Mouse (Mus musculus): ENCODE measurements around the gene Ppp1r10. TPM values are rescaled to one million over a fixed set of nuclear protein-coding genes. Genes with fewer than 3 reads are reported as not detected.

Ppp1r10 gene
- polyA plus RNA-seq, 1 experiment, result 26.1 TPM

GRCm38 (mm10) chr17:35954665-35955064 is 38.4 kb downstream of the Ppp1r10 start:
- Histone ChIP-seq H3K27me3 (ENCODE audit: control insufficient read depth, insufficient read depth, low read length) (no peaks in the 10 kb centered on the region), H3K4me1 (ENCODE audit: control insufficient read depth, insufficient read depth, insufficient read length) (no peaks in the 10 kb centered on the region), H3K4me3 (ENCODE audit: extremely low read depth, insufficient read depth, insufficient read length) (no peak overlapping the region), H3K36me3 (ENCODE audit: control insufficient read depth, insufficient read depth, low read length) (peaks cover 28% of the 10 kb centered on the region), H3K27ac (ENCODE audit: insufficient read depth, low read length) (no peak overlapping the region)
- whole genome bisulfite sequencing, result 82% methylated on average over 8 of the region's 8 CpGs
- TF ChIP-seq POLR2A (IDR thresholded peaks at IDR 0.05; ENCODE audit: low read depth, low read length), result no peak
- no peak for TF ChIP-seq CTCF (IDR thresholded peaks at IDR 0.05; ENCODE audit: extremely low read depth, insufficient read depth, insufficient read length, insufficient replicate concordance)
- DNase-seq (ENCODE audit: low read depth in 1 of 2, low spot score in 2 of 2), result no peak

GRCm38 (mm10) chr17:35958533-35959223 is 42.4 kb downstream of the Ppp1r10 start:
- H3K4me3 ChIP-seq (ENCODE audit: extremely low read depth, insufficient read depth, insufficient read length), result no peak overlapping the region
- 96% methylated on average over 15 of the region's 15 CpGs for WGBS
- H3K36me3 ChIP-seq (ENCODE audit: control insufficient read depth, insufficient read depth, low read length), result peaks cover 60% of the 10 kb centered on the region
- TF ChIP-seq CTCF (IDR thresholded peaks at IDR 0.05; ENCODE audit: extremely low read depth, insufficient read depth, insufficient read length, insufficient replicate concordance), result no peak
- H3K27ac ChIP-seq (ENCODE audit: insufficient read depth, low read length), result no peak overlapping the region
- no peaks in the 10 kb centered on the region for H3K27me3 ChIP-seq (ENCODE audit: control insufficient read depth, insufficient read depth, low read length)
- H3K4me1 ChIP-seq (ENCODE audit: control insufficient read depth, insufficient read depth, insufficient read length), result no peaks in the 10 kb centered on the region
- no peak for DNase-seq (ENCODE audit: low read depth in 1 of 2, low spot score in 2 of 2)

- 94% methylated on average over 10 of the region's 10 CpGs for WGBS
- Histone ChIP-seq H3K36me3 (ENCODE audit: control insufficient read depth, insufficient read depth, low read length) (peaks cover 51% of the 10 kb centered on the region), H3K4me1 (ENCODE audit: control insufficient read depth, insufficient read depth, insufficient read length) (no peaks in the 10 kb centered on the region), H3K4me3 (ENCODE audit: extremely low read depth, insufficient read depth, insufficient read length) (no peak overlapping the region), H3K27me3 (ENCODE audit: control insufficient read depth, insufficient read depth, low read length) (no peaks in the 10 kb centered on the region), H3K27ac (ENCODE audit: insufficient read depth, low read length) (no peak overlapping the region)
- no peak for DNase-seq (ENCODE audit: low read depth in 1 of 2, low spot score in 2 of 2)
- no peak for TF ChIP-seq POLR2A (IDR thresholded peaks at IDR 0.05; ENCODE audit: low read depth, low read length)
- TF ChIP-seq CTCF (IDR thresholded peaks at IDR 0.05; ENCODE audit: extremely low read depth, insufficient read depth, insufficient read length, insufficient replicate concordance), result no peak
Measured at GRCm38 (mm10) chr17:35963279-35963678, 47.0 kb downstream of the Ppp1r10 start.

- Histone ChIP-seq H3K4me3 (ENCODE audit: extremely low read depth, insufficient read depth, insufficient read length) (no peak overlapping the region), H3K27me3 (ENCODE audit: control insufficient read depth, insufficient read depth, low read length) (no peaks in the 10 kb centered on the region), H3K27ac (ENCODE audit: insufficient read depth, low read length) (no peak overlapping the region), H3K36me3 (ENCODE audit: control insufficient read depth, insufficient read depth, low read length) (peaks cover 18% of the 10 kb centered on the region), H3K4me1 (ENCODE audit: control insufficient read depth, insufficient read depth, insufficient read length) (peaks cover 10% of the 10 kb centered on the region)
- TF ChIP-seq CTCF (IDR thresholded peaks at IDR 0.05; ENCODE audit: extremely low read depth, insufficient read depth, insufficient read length, insufficient replicate concordance) (no peak), POLR2A (IDR thresholded peaks at IDR 0.05; ENCODE audit: low read depth, low read length) (no peak)
- WGBS, result 88% methylated on average over 2 of the region's 2 CpGs
- DNase-seq (ENCODE audit: low read depth in 1 of 2, low spot score in 2 of 2), result no peak
Measured at GRCm38 (mm10) chr17:35967621-35968020, 51.4 kb downstream of the Ppp1r10 start.

- H3K4me3 ChIP-seq (ENCODE audit: extremely low read depth, insufficient read depth, insufficient read length), result peak within 1 kb of the TSS; percentile 80
- 1% methylated on average over 68 of the region's 68 CpGs for WGBS
- DNase-seq (ENCODE audit: low read depth in 1 of 2, low spot score in 2 of 2), result peak; percentile 95 to 99
- TF ChIP-seq POLR2A (IDR thresholded peaks at IDR 0.05; ENCODE audit: low read depth, low read length), result peak; percentile 55; the same call in 1 of the 2 replicates
- TF ChIP-seq CTCF (IDR thresholded peaks at IDR 0.05; ENCODE audit: extremely low read depth, insufficient read depth, insufficient read length, insufficient replicate concordance), result no peak
- H3K27ac ChIP-seq (ENCODE audit: insufficient read depth, low read length), result peak within 1 kb of the TSS; percentile 77
- peaks cover 10% of the 10 kb centered on the region for H3K36me3 ChIP-seq (ENCODE audit: control insufficient read depth, insufficient read depth, low read length)
- H3K4me1 ChIP-seq (ENCODE audit: control insufficient read depth, insufficient read depth, insufficient read length), result peaks cover 10% of the 10 kb centered on the region
- H3K27me3 ChIP-seq (ENCODE audit: control insufficient read depth, insufficient read depth, low read length), result no peaks in the 10 kb centered on the region
Measured at GRCm38 (mm10) chr17:35969418-35970389, 53.5 kb downstream of the Ppp1r10 start, which contains the start of gene Abcf1. Gene Abcf1 (minus strand): TSS chr17:35969761.

GRCm38 (mm10) chr17:35972131-35972530 is 55.9 kb downstream of the Ppp1r10 start:
- no peaks in the 10 kb centered on the region for H3K27me3 ChIP-seq (ENCODE audit: control insufficient read depth, insufficient read depth, low read length)
- H3K4me3 ChIP-seq (ENCODE audit: extremely low read depth, insufficient read depth, insufficient read length), result no peak overlapping the region
- 19% methylated on average over 1 of the region's 1 CpGs for WGBS
- H3K27ac ChIP-seq (ENCODE audit: insufficient read depth, low read length), result no peak overlapping the region
- peaks cover 9% of the 10 kb centered on the region for H3K36me3 ChIP-seq (ENCODE audit: control insufficient read depth, insufficient read depth, low read length)
- no peak for DNase-seq (ENCODE audit: low read depth in 1 of 2, low spot score in 2 of 2)
- TF ChIP-seq CTCF (IDR thresholded peaks at IDR 0.05; ENCODE audit: extremely low read depth, insufficient read depth, insufficient read length, insufficient replicate concordance), result no peak
- no peak for TF ChIP-seq POLR2A (IDR thresholded peaks at IDR 0.05; ENCODE audit: low read depth, low read length)
- peaks cover 10% of the 10 kb centered on the region for H3K4me1 ChIP-seq (ENCODE audit: control insufficient read depth, insufficient read depth, insufficient read length)
